Mouse (Mus musculus) limb, embryonic 11.5 days (tissue): ENCODE data around the gene Cchcr1. TPM values are rescaled to one million over a fixed set of nuclear protein-coding genes. Genes with fewer than 3 reads are reported as not detected.
"Not testable (repeated sequence)": the region's sequence is repeated elsewhere in the genome, so short reads cannot be mapped to it uniquely, and the experiment has no call there.

ENCODE experiments used
- ATAC-seq: fragments of 200-750 bp; cut with Nextera tagmentation; 2 replicates; pipeline ENCODE4 v1.8.0; 2017; ENCODE audit warnings: low read depth; ENCODE audit not compliant: insufficient number of reproducible peaks, low FRiP score, low TSS enrichment
- DNase-seq: peaks from one replicate; pipeline ENCODE4 v3.0.0-alpha.2; 2015; ENCODE audit warnings: low spot score
- H3K27ac ChIP-seq: fragments of 300-500 bp; sonication (generic); replicated peaks from 2 replicates; pipeline ENCODE4 v1.5.1; 2014; ENCODE audit warnings: low read depth, mild to moderate bottlenecking, low read length
- H3K27me3 ChIP-seq: fragments of 300-500 bp; sonication (generic); 2 replicates; pipeline ENCODE4 v1.6.1; 2014; ENCODE audit warnings: mild to moderate bottlenecking, low read length, mixed read lengths; ENCODE audit not compliant: control insufficient read depth, insufficient read depth
- H3K36me3 ChIP-seq: fragments of 300-500 bp; sonication (generic); 2 replicates; pipeline ENCODE4 v1.6.1; 2014; ENCODE audit warnings: mild to moderate bottlenecking, low read length, moderate library complexity, mixed read lengths; ENCODE audit not compliant: control insufficient read depth, insufficient read depth
- H3K4me1 ChIP-seq: fragments of 300-500 bp; sonication (generic); 2 replicates; pipeline ENCODE4 v1.6.1; 2014; ENCODE audit warnings: low read length, mixed read lengths; ENCODE audit not compliant: control insufficient read depth, insufficient read depth
- H3K4me2 ChIP-seq: fragments of 300-500 bp; sonication (generic); 2 replicates; pipeline ENCODE4 v1.6.1; 2014; ENCODE audit warnings: low read depth, mild to moderate bottlenecking, moderate library complexity; ENCODE audit not compliant: severe bottlenecking
- H3K4me3 ChIP-seq: fragments of 300-500 bp; sonication (generic); 2 replicates; pipeline ENCODE4 v1.5.1; 2014; ENCODE audit warnings: low read depth, low read length
- H3K9ac ChIP-seq: fragments of 300-500 bp; sonication (generic); 2 replicates; pipeline ENCODE4 v1.6.1; 2014; ENCODE audit warnings: mild to moderate bottlenecking, low read length
- H3K9me3 ChIP-seq: fragments of 300-500 bp; sonication (generic); 2 replicates; pipeline ENCODE4 v1.6.1; 2016; ENCODE audit warnings: low read length; ENCODE audit not compliant: control insufficient read depth
- WGBS: fragments of 180-500 bp; shearing (Covaris S2); extraction: QIAGEN DNeasy Blood & Tissue Kit; methylation state at CpG from one replicate; pipeline ENCODE4 v1.1.7; 2014; 5-methylcytosine and 5-hydroxymethylcytosine counted together
- polyA plus RNA-seq: library from polyadenylated mRNA; unstranded; fragments of >200 nt; fragmentation: Nextera tagmentation; extraction: Ambion mirVana; gene quantifications from 2 replicates; pipeline ENCODE4 v1.2.1, GENCODE M21; 2014

The Cchcr1 gene
- polyA plus RNA-seq, 1 experiment from 2014 or later: 13.2 TPM

DNA sequence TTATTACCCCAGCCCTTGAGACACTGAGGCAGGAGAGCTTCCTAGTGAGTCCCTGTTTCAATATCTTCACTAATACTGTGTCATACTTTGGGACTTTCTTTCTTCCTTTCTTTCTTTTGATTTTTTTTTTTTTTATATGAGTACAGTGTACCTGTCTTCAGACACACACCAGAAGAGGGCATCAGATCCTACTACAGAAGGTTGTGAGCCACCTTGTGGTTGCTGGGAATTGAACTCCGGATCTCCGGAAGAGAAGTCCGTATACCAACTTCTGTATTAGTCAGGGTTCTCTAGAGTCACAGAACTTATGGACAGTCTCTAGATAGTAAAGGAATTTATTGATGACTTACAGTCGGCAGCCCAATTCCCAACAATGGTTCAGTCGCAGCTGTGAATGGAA is 8.6 kb upstream of the Cchcr1 start:
- H3K36me3 ChIP-seq, H3K4me2 ChIP-seq, H3K4me1 ChIP-seq, H3K9ac ChIP-seq, H3K9me3 ChIP-seq, H3K27ac ChIP-seq, H3K4me3 ChIP-seq, DNase-seq, ATAC-seq: not testable (repeated sequence)
- 53% methylated on average over 5 of the region's 5 CpGs for WGBS
- peaks cover 29% of the 10 kb centered on the region for H3K27me3 ChIP-seq

DNA sequence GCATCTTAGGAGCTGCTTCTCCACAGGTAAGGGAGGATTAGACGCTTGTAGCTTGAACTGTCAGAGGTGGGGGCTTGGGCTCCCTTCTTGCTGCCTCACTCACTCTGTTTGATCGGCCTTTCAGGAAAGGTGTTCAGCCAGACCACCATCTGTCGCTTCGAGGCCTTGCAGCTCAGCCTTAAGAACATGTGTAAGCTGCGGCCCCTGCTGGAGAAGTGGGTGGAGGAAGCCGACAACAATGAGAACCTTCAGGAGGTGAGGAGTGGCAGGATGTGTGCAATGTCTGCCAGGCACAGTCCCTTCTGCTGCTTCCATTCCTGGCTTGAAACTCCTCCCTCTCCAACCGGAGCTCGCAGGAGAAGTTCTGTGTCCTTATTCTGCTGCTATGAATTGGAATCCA is 7.6 kb upstream of the Cchcr1 start:
- Histone ChIP-seq H3K27ac (no peak overlapping the region), H3K4me1 (peaks cover 3% of the 10 kb centered on the region), H3K27me3 (peaks cover 29% of the 10 kb centered on the region), H3K36me3 (no peaks in the 10 kb centered on the region), H3K9ac (no peak overlapping the region), H3K4me3 (no peak overlapping the region), H3K4me2 (no peak overlapping the region), H3K9me3 (no peaks in the 10 kb centered on the region)
- DNase-seq (peak; percentile 69), ATAC-seq (no peak; the same call in 1 of the 2 replicates)
- 41% methylated on average over 8 of the region's 8 CpGs for WGBS

DNA sequence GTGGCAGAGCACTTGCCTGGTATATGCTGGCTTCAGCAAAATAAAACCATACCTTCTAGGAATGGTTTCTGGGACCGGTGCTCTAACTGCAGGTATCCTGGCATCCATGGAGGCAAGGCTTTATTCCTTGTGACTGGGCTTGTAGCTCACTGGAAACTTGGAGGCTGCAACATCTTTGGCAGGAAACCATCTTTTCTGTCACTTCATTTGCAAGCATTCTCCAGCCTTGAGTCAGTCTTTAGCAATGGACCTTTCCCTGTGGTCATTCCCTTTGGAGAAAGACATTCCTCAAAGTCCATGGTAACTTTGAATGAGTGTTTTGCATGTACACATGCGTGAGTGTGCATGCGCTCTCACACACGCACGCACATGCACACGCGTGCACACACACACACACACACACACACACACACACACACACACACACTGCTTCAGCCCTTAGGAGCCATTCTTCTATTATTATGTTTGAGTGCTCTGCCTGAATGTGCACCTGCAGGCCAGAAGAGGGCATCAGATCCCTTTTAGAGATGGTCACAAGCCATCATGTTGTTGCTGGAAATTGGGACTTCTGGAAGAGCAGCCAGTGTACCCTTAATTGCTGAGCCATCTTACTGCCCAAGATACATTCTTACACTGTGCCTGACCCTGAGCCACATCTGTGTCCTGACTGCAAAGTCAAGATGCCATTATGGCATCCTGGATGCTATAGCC is 3.8 kb upstream of the Cchcr1 start:
- no peak overlapping the region for H3K27ac ChIP-seq
- DNase-seq (no peak), ATAC-seq (no peak)
- no peak overlapping the region for H3K4me2 ChIP-seq
- no peak overlapping the region for H3K4me3 ChIP-seq
- no peak overlapping the region for H3K9ac ChIP-seq
- H3K27me3 ChIP-seq: no peaks in the 10 kb centered on the region
- WGBS: 94% methylated on average over 7 of the region's 7 CpGs
- H3K36me3 ChIP-seq: no peaks in the 10 kb centered on the region
- peaks cover 16% of the 10 kb centered on the region for H3K4me1 ChIP-seq
- H3K9me3 ChIP-seq: no peaks in the 10 kb centered on the region

DNA sequence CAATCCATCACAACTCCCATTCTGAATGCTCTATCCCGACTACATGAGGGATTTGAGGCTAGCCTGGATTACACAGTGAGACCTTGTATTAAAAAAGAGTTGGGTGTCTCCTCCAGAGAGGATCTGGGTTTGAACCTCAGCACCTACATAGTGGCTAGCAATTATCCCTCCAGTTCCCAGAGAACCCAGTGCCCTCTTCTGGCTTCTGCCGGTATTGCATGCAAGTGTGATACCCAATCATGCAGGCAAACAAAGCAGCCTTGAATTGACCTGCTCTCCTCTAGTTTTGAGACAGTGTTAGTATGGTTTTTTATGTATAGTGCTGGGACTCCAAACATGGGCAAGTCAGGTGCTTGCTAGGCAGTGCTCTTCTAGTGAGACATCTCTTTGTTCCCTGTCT is 3.0 kb upstream of the Cchcr1 start:
- DNase-seq (peak; percentile 90), ATAC-seq (no peak)
- Histone ChIP-seq H3K4me2 (no peak overlapping the region), H3K4me3 (no peak overlapping the region), H3K4me1 (peaks cover 16% of the 10 kb centered on the region), H3K9ac (no peak overlapping the region), H3K27me3 (no peaks in the 10 kb centered on the region), H3K27ac (no peak overlapping the region), H3K9me3 (no peaks in the 10 kb centered on the region), H3K36me3 (no peaks in the 10 kb centered on the region)
- 21% methylated on average over 2 of the region's 2 CpGs for WGBS

DNA sequence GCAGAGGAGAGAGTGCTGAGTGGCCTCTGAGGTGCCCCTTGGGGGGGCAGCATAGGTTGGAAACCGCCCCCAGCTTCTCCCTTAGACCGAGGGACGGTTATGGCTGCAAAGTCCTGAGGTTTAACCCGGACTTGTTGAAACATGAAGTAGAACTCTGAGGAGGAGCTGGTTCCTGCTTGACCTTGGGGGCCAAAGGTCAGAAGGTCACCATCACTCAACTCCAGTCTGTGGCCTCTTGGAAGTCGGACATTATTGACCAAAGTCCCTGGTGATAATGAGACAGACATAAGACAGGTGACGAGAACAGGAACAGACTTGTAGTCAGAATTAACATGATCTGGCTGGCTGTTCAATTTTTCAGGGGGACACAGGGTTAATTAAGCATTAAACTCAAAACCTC is 2.1 kb upstream of the Cchcr1 start:
- Histone ChIP-seq H3K27me3 (no peaks in the 10 kb centered on the region), H3K4me2 (peak overlapping the region; percentile 84), H3K36me3 (no peaks in the 10 kb centered on the region), H3K9me3 (no peaks in the 10 kb centered on the region), H3K9ac (0 out of 2 replicates have a peak overlapping the region, but pooled peaks have one; percentile 30), H3K4me1 (peaks cover 16% of the 10 kb centered on the region), H3K27ac (no peak overlapping the region), H3K4me3 (no peak overlapping the region)
- no peak for DNase-seq
- WGBS: 24% methylated on average over 6 of the region's 6 CpGs
- no peak for ATAC-seq

DNA sequence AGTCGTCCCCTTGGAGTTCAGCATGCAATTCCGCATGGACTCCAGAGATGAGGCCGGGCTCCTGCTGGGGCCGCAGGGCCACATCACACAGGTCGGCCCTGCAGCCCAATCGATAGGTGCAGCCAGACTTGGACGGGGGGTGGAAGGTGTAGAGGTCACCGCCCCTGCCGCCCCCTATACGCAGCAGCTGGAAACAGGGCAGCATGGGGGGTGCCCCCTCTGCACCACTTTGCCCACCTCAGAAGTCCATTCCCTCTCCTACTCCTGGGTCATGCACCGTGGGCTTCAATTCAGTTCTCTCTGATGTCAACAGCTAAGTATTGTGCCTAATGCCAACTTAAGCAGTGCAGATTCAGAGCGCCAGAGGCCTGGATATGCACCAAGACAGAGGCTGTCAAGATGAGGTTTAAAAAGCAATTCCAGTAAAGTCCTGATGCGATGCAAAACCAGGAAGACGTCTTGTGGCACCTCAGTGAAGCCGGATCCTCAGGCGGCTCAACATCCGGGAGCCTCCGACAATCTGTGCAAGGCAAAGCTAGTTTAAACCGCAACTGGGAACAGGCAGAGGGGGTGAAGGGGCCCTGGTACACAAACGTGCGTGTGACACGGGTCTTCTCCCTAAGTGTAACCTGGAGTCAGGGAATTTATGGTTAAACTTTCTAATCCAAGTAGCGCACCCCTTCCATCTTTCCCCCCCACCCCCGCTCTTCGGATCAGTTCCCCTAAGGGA is 824 bp upstream of the Cchcr1 start:
- ATAC-seq (no peak; the same call in 1 of the 2 replicates), DNase-seq (peak; percentile 64)
- peak overlapping the region; percentile 84 for H3K4me2 ChIP-seq
- H3K4me1 ChIP-seq: peaks cover 16% of the 10 kb centered on the region
- H3K27ac ChIP-seq: no peak overlapping the region
- 6% methylated on average over 25 of the region's 25 CpGs for WGBS
- H3K9ac ChIP-seq: peak overlapping the region; percentile 57
- peaks cover 3% of the 10 kb centered on the region; the same call in 1 of the 2 replicates for H3K36me3 ChIP-seq
- H3K9me3 ChIP-seq: no peaks in the 10 kb centered on the region
- H3K27me3 ChIP-seq: no peaks in the 10 kb centered on the region
- H3K4me3 ChIP-seq: peak overlapping the region; percentile 57

DNA sequence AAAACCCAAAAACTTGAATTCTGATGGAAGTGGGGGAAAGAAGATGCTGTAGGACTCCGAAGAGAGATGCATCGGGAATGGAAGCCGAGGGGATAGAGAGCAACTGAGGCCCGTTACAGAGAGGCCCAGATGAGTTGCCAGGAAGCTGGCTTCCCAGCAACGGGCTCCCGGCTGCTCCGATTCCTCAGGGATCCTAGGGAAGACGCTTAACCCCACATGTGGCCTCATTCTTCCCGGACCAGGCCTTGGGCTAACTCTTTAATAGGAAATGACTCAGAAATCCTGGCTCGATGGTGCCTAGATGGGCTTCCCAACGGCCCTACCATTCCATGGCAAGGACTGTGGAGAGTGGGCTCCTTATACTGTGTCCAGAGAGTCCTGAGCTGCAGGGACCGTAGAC is 626 bp downstream of the Cchcr1 start:
- peak overlapping the region; percentile 84 for H3K4me2 ChIP-seq
- H3K4me3 ChIP-seq: peak overlapping the region; percentile 57
- H3K4me1 ChIP-seq: peaks cover 16% of the 10 kb centered on the region
- H3K27me3 ChIP-seq: no peaks in the 10 kb centered on the region
- peak overlapping the region; percentile 55 for H3K9ac ChIP-seq
- H3K27ac ChIP-seq: no peak overlapping the region
- DNase-seq (no peak), ATAC-seq (no peak)
- H3K9me3 ChIP-seq: no peaks in the 10 kb centered on the region
- peaks cover 3% of the 10 kb centered on the region; the same call in 1 of the 2 replicates for H3K36me3 ChIP-seq
- WGBS: 12% methylated on average over 12 of the region's 12 CpGs

DNA sequence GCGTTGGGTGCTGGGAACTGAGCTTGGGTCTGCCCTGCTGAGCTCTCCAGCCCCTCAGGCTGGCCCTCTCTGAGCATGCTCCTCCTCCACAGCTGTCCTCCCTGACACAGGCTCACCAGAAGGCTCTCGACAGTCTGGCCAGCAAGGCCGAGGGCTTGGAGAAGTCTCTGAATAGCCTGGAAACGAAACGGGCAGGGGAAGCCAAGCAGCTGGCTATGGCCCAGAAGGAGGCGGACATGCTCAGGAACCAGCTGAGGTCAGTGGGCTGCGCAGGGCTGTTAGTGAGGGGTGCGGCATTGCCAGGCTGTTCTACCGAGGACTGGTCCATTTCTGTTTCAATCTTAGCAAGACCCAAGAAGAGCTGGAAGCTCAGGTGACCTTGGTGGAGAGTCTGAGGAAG is 7.5 kb downstream of the Cchcr1 start:
- no peak overlapping the region for H3K4me2 ChIP-seq
- no peak overlapping the region for H3K27ac ChIP-seq
- ATAC-seq: no peak
- H3K9ac ChIP-seq: no peak overlapping the region
- DNase-seq: no peak
- H3K27me3 ChIP-seq: no peaks in the 10 kb centered on the region
- WGBS: 91% methylated on average over 9 of the region's 9 CpGs
- H3K4me3 ChIP-seq: no peak overlapping the region
- peaks cover 11% of the 10 kb centered on the region; the same call in 1 of the 2 replicates for H3K36me3 ChIP-seq
- H3K4me1 ChIP-seq: no peaks in the 10 kb centered on the region
- no peaks in the 10 kb centered on the region for H3K9me3 ChIP-seq
